Mouse (Mus musculus) MEL (cell line): ENCODE results near the gene Golga1.

Experiments
- BHLHE40 ChIP-seq: IDR thresholded peaks from 2 replicates; pipeline ENCODE4 v1.6.1; 2012; ENCODE audit warnings: low read depth, mild to moderate bottlenecking, inconsistent platforms, low read length, improper control_type of control experiment, borderline replicate concordance
- CTCF ChIP-seq, 3 experiments: IDR thresholded peaks in 2 of 3; conservative IDR thresholded peaks in 1 of 3; 2 replicates each; pipeline ENCODE4 v1.5.1; 2011 to 2012; ENCODE audit warnings: low read length in 3 of 3, low read depth in 2 of 3, mild to moderate bottlenecking in 2 of 3, improper control_type of control experiment in 1 of 3, inconsistent platforms in 1 of 3, mixed read lengths in 1 of 3, moderate library complexity in 1 of 3; ENCODE audit not compliant: control insufficient read depth in 1 of 3, insufficient read depth in 1 of 3, poor library complexity in 1 of 3, severe bottlenecking in 1 of 3
- E2F4 ChIP-seq: IDR thresholded peaks from 2 replicates; pipeline ENCODE4 v1.6.1; 2011; ENCODE audit warnings: low read depth, low read length, improper control_type of control experiment, borderline replicate concordance
- EP300 ChIP-seq, 2 experiments: IDR thresholded peaks; 2 replicates each; pipeline ENCODE4 v1.6.1; 2011; ENCODE audit warnings: improper control_type of control experiment in 2 of 2, low read length in 2 of 2, low read depth in 1 of 2, mild to moderate bottlenecking in 1 of 2
- GABPA ChIP-seq: IDR thresholded peaks from 2 replicates; pipeline ENCODE4 v1.6.1; 2012; ENCODE audit warnings: low read depth, mild to moderate bottlenecking, inconsistent platforms, low read length, improper control_type of control experiment, moderate library complexity
- MAFK ChIP-seq: IDR thresholded peaks from 2 replicates; pipeline ENCODE4 v1.6.1; 2011; ENCODE audit warnings: low read depth, mild to moderate bottlenecking, low read length, improper control_type of control experiment, borderline replicate concordance
- MAX ChIP-seq: IDR thresholded peaks from 2 replicates; pipeline ENCODE4 v1.6.1; 2011; ENCODE audit warnings: low read length, improper control_type of control experiment
- MXI1 ChIP-seq: IDR thresholded peaks from 2 replicates; pipeline ENCODE4 v1.6.1; 2011; ENCODE audit warnings: mild to moderate bottlenecking, low read depth, low read length, improper control_type of control experiment
- MYC ChIP-seq: IDR thresholded peaks from 2 replicates; pipeline ENCODE4 v1.6.1; 2011; ENCODE audit warnings: low read depth, mild to moderate bottlenecking, low read length, improper control_type of control experiment, moderate library complexity
- POLR2A ChIP-seq, 2 experiments: IDR thresholded peaks; 2 replicates each; pipeline ENCODE4 v1.6.1; 2011 to 2012; ENCODE audit warnings: low read length in 2 of 2, mild to moderate bottlenecking in 2 of 2, control low read depth in 1 of 2, improper control_type of control experiment in 1 of 2, low read depth in 1 of 2, moderate library complexity in 1 of 2; ENCODE audit not compliant: control insufficient read depth in 1 of 2, insufficient read depth in 1 of 2, poor library complexity in 1 of 2
- TAL1 ChIP-seq: IDR thresholded peaks from 2 replicates; pipeline ENCODE4 v1.6.1; 2012; ENCODE audit warnings: mild to moderate bottlenecking, inconsistent platforms, low read length, moderate library complexity, mixed read lengths
- TCF12 ChIP-seq: IDR thresholded peaks from 2 replicates; pipeline ENCODE4 v1.6.1; 2014; ENCODE audit warnings: low read depth, mild to moderate bottlenecking, inconsistent platforms, low read length, improper control_type of control experiment, moderate library complexity
- USF1 ChIP-seq: IDR thresholded peaks from 2 replicates; pipeline ENCODE4 v1.6.1; 2014; ENCODE audit warnings: low read depth, mild to moderate bottlenecking, inconsistent platforms, low read length, improper control_type of control experiment, moderate library complexity

DNA sequence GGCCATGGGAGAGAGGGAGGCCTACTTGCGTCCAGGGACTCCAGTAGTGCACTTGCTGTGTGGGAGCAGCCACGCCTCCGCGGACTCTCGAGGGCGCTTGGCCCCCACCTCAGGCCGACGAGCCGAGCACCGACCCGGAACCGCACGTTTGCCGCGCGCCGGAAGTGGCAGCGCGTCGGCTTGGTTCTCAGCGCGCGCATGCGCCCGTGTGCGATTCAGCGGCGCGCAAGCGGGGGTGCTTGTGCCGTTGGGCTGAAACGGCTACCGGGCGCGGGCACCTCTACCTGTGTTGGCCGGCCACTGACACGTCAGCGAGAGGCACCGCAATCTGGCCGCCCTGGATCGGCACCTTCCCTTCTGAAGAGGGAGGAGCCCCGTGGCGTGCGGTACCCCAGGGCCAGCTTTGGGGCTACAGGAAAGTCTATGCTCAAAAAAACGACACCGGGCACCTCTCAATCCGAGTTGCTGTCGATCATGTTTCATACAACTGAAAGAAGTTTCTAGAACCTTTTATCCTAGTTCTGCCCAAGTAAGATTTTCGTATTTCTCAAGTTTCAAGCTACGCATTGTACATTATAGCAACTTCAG lies at the start of gene Golga1:
- TF ChIP-seq TCF12 (peak; percentile 54), TAL1 (no peak), GABPA (no peak), CTCF (IDR thresholded peaks at IDR 0.05 in 2 of 3, conservative IDR thresholded peaks at IDR 0.05 in 1 of 3; ENCODE audit: control insufficient read depth in 1 of 3, insufficient read depth in 1 of 3, low read depth in 2 of 3, low read length in 3 of 3, poor library complexity in 1 of 3, severe bottlenecking in 1 of 3) (no peak), POLR2A (IDR thresholded peaks at IDR 0.05; ENCODE audit: control insufficient read depth in 1 of 2, insufficient read depth in 1 of 2, low read depth in 1 of 2, low read length in 2 of 2, poor library complexity in 1 of 2) (peak; percentile 92 to 96), MAFK (no peak), E2F4 (no peak), EP300 (IDR thresholded peaks at IDR 0.05; ENCODE audit: low read depth in 1 of 2, low read length in 2 of 2) (peak in 1 of 2 experiments; percentile 30; a peak in 1 of 4 replicates), USF1 (no peak), MYC (peak; percentile 45; the same call in 1 of the 2 replicates), MXI1 (peak; percentile 87), BHLHE40 (no peak), MAX (peak; percentile 76)
